ENCODE assay signal across 36 mouse cellular contexts in genomic region chr2:26596898-26597297, GRCm38 (mm10). TPM values are rescaled to one million over a fixed set of nuclear protein-coding genes. Genes with fewer than 3 reads are reported as not detected.
"Had no signal": no experiment of that assay in that cellular context is flagged by ENCODE, and none has a peak within 500 bp of the region (broad histone marks: within the 10 kb centered on the region; RNA-seq: fewer than 3 reads in every experiment).

No protein-coding gene starts in this region.

- H3K36me3 ChIP-seq: hindbrain, embryonic 10.5 days had no signal

- H3K27ac ChIP-seq: heart, embryonic 10.5 days; hindbrain, embryonic 10.5 days; hindbrain, embryonic 12.5 days; hindbrain, embryonic 14.5 days; kidney, postnatal 0 days; layer of hippocampus, adult 2 months; left cerebral cortex, adult 2 months; limb, embryonic 10.5 days; limb, embryonic 12.5 days; liver, embryonic 14.5 days had no signal

- DNase-seq: gastrocnemius, postnatal 14 days; gastrocnemius, postnatal 36 days; heart, postnatal 10 days; kidney, adult 2 months; kidney, adult 9 months; kidney, postnatal 4 days had no signal

- H3K4me3 ChIP-seq: heart, embryonic 10.5 days; heart, embryonic 12.5 days; hindbrain, embryonic 10.5 days; hindbrain, embryonic 12.5 days; intestine, embryonic 15.5 days; kidney, embryonic 15.5 days; layer of hippocampus, adult 2 months; left cerebral cortex, adult 2 months; limb, embryonic 10.5 days; limb, embryonic 12.5 days had no signal

- H3K9ac ChIP-seq: heart, embryonic 12.5 days; hindbrain, embryonic 12.5 days; hindbrain, embryonic 14.5 days; intestine, embryonic 15.5 days; kidney, embryonic 15.5 days; limb, embryonic 12.5 days; liver, embryonic 14.5 days had no signal

- H3K27me3 ChIP-seq: heart, embryonic 12.5 days; intestine, embryonic 15.5 days; kidney, embryonic 15.5 days had no signal

- H3K4me2 ChIP-seq: heart, embryonic 12.5 days; hindbrain, embryonic 12.5 days; hindbrain, embryonic 14.5 days; intestine, embryonic 15.5 days; kidney, embryonic 15.5 days; limb, embryonic 12.5 days had no signal

- ATAC-seq: hindbrain, embryonic 16.5 days; inflammation-experienced regulatory T-cells, adult 6 months; intestine, embryonic 15.5 days; intestine, postnatal 0 days had no signal

- H3K9me3 ChIP-seq: heart, embryonic 10.5 days; heart, embryonic 12.5 days; hindbrain, embryonic 10.5 days; hindbrain, embryonic 12.5 days; intestine, embryonic 15.5 days; kidney, embryonic 15.5 days; limb, embryonic 10.5 days; limb, embryonic 12.5 days had no signal

- H3K4me1 ChIP-seq: heart, embryonic 12.5 days; hindbrain, embryonic 12.5 days; limb, embryonic 12.5 days had no signal

RNA-seq across cellular contexts. Expression of gene Gm20532, which starts 10.5 kb away (rescaled TPM):
- total RNA-seq: gastrocnemius, adult 18-20 months; gastrocnemius, adult 8-10 months; gastrocnemius, postnatal 14 days; gastrocnemius, postnatal 36 days; granulocyte monocyte progenitor cell, adult 5-6 weeks; heart, adult 8-10 months; heart, postnatal 25 days; heart, postnatal 4 days; layer of hippocampus, adult 2 months; layer of hippocampus, postnatal 10 days; layer of hippocampus, postnatal 25 days; left cerebral cortex, adult 2 months; left cerebral cortex, postnatal 14 days; left cerebral cortex, postnatal 36 days; liver, adult 2 months had no signal
- polyA plus RNA-seq: heart, embryonic 10.5 days; heart, embryonic 14.5 days; heart, embryonic 16.5 days; hindbrain, embryonic 10.5 days; hindbrain, embryonic 12.5 days; hindbrain, embryonic 14.5 days; hindbrain, embryonic 16.5 days; inflammation-experienced regulatory T-cells, adult 6 months; intestine, embryonic 15.5 days; intestine, postnatal 0 days; kidney, adult 2 months; kidney, embryonic 15.5 days; kidney, postnatal 0 days; limb, embryonic 10.5 days; limb, embryonic 14.5 days; liver, adult 2 months; liver, embryonic 14.5 days had no signal
